Mouse (Mus musculus): ENCODE measurements around the gene Panx2.

- TF ChIP-seq CTCF (IDR thresholded peaks at IDR 0.05) (no peak), EP300 (IDR thresholded peaks at IDR 0.05) (no peak)
Measured at GRCm38 (mm10) chr15:89092181-89092580, 32.6 kb downstream of the Panx2 start.

All from lung, postnatal 0 days (tissue).